Mouse (Mus musculus): Measurements from ENCODE around the gene Coro2b.

Gene Coro2b

DNA sequence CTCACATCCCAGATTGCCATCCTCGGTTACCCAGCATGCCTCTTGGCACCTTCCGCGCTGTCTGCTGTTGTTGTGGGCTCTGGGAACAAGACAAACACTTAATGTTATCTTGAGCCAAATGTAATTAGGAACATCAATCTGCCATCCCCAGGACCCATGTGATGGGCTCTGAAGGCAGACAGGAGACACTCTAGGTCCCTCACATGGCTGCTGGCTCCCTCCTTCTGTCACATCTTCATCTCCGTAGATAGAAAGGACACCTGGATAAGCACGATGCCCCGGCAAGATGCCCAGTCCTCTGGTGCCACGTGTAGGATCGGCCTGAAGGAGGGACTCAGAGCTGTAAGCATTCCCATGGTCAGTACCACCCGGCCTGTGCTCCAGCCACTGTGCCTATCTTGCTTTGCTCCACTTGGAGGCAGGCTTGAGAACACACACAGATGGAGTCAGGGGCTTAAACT is 2.4 kb upstream of the Coro2b start:
- DNase-seq: no peak

DNA sequence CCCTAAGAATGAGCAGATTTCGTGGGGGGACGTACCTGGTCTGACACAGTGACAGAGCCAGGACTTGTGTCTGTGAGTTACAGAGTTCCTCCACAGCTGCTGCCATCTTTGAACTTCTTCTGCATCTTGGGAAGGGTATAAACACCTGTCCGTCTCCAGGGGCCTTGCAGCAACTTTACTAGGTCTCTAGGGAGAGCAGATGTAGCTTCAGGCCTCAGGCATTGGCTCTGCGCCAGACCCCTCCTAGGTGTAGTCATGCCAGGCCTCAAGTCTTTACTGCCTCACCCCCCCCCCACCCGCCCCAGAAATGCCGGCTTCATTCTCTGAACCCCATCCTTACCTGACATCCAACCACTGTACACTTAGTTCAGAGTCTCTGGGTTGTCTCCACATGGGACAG is 1.1 kb upstream of the Coro2b start:
- no peak for DNase-seq

DNA sequence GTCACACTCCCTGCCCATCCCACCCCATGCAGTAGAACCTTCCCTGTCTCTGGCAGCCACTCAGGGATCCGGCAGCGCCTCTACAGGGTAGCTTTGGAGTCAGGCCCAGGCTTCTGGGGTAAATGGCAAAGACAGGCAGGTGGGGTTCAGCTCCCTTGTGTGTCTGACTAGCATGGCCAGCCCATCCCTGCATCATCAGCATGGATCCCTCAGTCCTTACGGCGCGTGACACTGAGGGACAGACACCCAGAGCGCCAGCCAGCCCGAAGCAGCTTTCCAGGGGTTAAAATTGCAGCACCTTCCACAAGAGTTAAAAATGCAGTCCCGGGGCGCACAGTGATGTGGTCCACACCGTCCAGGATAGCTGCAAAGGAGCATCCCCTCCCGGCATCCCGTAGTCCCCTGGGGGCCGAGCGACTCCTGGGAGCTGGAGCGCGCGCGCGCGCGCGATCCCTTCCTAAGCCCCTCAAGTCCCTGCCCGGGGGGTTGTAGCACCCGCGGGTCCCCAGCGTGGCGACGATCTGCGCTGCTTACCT is 657 bp downstream of the Coro2b start:
- no peak for DNase-seq

DNA sequence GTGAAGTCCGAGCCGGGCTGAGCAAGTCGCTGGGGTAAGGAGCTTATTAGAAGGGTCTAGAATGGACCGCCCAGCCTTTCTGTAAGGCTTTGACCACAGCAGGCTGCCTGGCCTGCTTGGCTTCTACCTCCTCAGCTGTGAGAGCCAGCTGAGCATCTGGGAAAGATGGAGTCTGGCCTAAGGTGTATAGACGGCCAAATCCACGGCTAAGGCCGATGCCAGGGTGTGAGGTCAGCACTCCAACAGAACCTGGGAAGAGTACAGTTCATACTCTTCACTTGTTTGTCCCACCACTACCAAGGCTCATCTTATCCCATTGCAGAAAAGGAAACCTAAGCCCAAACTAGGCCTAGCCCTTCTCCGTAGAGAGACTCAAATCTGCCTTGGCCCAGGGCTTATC is 1.3 kb downstream of the Coro2b start:
- no peak for DNase-seq

DNA sequence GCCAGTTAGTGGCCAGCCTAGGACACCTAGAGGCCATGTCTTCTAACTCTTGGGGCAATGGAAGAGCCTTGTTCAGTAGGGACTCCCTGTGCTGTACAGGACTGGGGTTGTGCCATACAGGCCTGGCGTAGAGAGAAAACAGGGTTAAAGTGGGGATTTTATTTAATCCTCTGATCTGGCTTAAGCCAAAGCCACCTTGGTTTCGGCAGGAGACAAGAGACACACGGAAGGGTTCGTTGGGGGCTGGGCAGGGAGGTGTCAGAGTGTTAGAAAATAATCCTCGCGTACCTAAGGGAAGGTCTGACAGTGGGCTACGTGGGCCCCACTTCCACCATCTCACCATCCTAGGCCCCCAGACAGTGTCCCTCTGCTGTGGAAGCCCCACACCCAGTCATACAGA is 2.2 kb downstream of the Coro2b start:
- DNase-seq: no peak

DNA sequence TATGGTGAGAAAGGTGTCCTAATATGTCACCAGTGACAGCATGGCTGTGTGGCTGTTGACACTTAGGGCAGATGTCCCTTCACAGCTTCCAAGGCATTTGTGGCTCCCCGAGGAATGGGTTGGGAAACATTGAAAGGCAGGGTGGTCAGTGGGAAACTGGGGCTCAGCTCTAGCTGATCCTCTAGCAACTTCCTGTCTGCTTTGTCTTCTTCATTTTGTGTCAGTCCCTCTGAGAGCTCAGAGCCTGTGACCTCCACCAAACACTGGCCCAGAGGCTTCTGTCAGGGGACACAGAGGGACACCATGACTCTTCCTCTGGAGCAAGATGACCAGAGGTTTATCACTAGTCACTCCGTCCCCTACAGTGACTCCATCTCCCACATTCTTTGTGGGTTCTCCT is 2.7 kb downstream of the Coro2b start:
- DNase-seq: no peak

DNA sequence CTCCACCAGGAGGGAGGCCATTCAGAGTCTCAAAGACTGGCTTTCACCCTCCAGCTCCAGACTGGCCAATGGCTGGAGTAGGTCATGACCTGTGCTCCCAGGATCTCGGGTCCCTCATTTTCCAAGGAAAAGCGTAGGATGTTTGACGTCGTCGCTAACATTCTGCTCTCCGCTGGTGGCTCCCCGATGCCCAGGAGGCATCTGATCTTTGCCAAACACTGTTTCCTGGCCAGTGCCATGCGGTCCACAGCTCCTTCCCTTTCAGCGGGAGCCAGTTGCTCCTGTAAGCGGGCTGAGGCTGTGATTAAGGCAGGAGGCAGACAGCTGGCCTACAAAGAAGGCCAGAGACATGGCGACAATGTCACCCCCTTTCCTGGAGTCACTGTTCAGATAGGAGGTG is 4.0 kb downstream of the Coro2b start:
- no peak for DNase-seq

DNA sequence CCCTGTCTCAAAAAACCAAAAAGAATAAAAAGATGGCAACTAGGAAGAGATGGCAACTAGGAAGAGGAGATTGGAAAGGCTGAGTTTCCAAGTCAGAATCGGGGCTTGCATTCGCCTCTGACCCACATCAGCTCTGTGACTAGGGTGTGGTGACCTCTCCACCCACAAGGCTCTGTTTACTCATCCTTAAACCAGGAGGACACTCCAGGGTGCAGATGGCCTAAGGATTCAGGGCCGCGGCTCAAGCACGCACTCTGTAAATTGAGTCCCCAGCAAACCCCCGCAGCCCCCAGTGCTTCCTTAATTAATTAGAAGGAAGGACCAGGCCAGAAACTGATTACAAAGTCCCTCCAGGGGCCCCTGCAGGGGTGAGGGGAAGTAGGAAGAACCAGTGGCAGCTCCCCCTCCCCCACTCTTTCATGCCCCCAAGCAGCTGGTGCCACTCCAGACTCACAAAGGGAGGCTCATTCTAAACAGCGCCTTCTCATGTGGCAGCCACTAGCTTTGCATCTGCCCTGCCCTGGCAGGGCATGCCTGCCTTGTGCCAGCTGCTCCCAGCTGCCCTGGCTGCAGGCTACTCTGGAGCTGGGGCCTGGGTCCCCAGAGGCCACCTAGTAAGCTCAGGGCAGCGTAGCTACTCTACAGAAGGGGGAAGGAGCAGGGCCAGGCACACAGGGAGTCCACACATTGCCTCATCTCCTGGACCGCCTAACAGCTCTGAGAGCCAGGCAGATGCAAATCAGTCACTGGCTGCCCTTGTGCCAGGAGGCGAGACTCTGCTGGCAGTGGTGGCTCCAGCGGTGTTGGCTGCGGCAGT is 5.2 kb downstream of the Coro2b start:
- DNase-seq: no peak

DNA sequence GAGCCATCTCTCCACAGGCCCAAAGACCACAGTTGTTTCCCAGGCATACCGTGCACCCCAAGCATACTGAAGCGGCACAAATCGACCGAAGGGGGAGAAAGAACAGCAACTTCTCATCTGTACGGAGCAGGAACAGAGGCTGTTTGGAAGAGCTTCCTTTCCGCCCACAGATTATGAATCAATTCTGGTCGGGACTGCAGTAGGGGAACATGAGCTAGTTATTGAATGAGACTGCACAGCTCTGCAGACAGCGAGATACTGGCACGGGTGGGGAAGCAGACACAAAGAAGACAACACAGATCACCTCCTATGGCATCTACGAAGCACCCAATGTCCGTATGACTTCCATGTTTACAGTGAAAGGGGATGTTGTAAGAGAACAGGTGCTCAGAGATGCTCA is 8.3 kb downstream of the Coro2b start:
- no peak for DNase-seq

DNA sequence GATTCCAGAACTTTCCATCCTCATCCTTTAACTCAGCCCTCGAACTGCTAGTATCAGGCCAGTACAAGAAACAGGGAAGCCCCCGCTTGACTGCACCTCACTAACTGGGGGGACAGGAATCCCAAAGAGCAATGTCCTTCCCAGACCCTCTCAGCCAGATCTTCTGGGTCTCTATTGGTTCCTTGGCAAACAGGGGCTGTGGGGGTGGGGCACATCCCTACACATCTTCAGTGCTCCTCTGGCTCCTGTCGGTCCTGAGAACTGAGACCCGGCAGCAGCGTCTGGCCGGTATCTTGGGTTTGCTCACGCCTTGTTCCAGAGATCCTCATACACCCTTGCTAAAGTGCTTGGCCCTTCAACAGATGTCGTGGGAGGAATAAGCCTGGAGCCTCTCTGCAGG is 10.0 kb downstream of the Coro2b start:
- DNase-seq: no peak

DNA sequence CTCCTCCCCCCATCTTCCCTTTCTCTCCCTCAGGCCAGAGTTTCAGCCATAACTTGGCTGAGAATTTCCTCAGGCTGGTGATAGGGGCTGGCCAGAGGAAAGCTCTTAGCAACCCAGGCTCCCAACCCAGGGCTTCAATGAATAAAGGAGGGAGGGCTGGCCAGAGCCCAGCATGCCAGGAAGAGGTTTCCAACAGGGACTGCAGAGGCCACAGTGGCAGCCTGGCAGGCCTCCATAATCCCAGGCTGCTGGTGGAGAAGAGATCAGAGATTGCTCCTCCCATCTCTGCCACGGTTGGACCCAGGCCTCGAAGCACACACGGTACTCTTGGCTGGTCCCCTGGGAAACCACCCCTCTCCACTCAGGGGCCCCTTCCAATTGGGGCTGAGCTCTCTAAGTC is 10.4 kb downstream of the Coro2b start:
- DNase-seq: no peak

DNA sequence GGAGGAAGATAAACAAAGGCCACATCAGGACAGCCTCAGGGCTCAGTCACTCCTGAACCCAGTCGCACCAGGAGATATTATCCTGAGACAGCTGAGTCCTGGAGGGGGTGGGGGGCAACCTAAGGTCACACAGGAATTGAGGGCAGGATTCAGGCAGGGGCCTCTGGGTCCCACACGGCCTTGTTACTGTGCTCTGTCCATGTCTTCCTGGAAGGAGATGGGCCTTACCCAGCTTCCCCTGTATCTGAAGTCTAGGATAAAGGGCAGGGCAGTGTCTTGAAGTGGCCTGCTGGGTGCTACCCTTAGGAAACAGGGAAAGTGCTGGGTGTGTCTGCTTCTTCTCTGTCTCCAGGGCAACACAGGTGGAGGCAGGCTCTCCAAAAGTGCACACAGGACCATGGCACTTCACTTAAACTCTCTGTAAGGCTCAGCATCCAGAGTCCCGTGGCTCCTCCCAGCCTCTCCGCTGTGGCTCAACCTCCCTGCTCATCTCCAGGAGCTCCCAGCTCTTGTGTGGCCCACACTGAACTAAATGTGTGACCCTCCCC is 12.0 kb downstream of the Coro2b start:
- no peak for DNase-seq

DNA sequence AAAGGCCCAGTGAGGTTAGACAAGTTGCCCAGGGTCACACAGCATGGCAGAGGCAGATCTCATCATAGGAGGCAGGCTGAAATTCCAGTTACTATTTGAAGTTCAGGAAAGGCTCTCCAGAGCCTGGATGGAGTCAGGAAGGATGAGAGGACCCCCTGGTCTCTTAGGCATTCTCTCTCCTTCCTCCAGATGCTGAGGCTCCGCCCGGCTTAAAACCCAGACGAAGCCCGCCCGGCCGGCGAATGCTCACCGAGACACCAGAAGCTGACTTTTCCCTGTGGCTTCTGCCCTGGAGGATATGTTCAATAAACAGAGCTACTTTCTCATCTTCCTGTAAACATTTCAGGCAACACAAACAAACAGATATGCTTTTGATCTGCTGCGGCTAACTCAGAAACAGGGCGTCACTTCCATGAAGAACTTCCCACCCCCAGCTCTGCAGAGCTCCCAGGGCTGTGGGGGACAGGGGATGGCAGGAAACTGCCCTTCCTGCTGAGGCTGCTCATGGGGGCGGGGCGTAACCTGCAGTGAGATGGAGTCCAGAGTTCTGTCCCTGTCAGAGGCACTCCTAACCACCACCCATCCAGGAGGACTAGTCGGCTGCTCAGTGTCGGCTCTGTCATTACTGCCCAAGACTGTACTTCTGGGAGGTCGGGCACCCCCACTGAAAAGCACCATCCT is 13.9 kb downstream of the Coro2b start:
- DNase-seq: no peak

DNA sequence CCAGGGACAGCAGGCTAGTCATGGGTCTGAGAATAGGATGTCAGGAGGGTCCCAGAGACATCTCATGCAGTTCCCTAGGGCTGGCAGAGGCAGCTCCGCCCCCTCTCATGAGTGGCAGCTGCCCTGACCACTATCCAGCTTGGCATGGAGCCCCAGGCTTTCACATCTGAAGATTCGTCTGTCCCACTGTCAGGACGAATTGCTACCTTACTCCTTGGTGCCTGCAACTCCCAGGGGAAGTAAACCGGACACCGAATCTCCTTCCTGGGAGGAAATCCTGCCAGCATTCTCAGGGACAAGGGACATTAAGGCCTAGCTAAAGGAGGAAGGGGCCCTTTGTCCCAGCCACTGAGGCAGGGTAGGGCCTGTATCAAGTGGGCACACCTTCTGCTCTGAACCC is 14.6 kb downstream of the Coro2b start:
- DNase-seq: no peak

DNA sequence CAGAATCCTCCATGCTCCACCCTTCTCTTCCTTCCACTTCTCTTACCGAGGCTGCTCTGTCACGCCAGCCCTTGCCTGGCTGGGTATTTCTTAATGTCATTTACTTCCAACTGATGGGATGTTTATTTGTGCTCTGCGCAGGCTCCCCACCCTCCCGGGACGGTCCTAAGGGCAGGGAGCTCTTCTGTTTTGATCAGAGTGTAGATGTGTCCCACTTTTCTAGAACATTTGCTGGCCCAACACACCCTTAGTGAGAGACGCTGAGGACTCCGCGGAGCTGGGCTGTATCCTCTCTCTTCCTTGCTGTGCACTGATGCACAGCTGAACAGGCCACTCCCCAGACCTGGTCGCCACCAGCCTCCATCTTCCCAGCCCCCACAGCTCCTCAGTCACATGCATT is 15.3 kb downstream of the Coro2b start:
- DNase-seq: no peak

DNA sequence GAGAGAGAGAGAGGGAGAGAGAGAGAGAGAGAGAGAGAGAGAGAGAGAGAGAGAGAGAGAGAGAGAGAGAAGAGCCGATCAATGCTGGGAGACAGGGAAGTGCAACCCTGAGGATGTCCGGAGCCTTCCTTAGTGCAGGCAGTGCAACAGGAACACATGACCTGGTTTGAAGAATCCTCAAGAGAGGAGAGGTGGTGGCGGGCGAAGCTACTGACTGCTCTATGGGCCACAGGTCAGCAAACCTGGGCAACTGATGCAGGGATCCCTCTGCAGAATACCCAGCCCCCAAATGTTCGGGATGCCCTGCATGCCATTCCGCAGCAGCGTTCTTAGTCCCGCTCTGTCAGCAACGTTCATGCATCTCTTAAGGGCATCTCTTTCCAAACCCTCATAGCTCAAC is 15.9 kb downstream of the Coro2b start:
- no peak for DNase-seq

DNA sequence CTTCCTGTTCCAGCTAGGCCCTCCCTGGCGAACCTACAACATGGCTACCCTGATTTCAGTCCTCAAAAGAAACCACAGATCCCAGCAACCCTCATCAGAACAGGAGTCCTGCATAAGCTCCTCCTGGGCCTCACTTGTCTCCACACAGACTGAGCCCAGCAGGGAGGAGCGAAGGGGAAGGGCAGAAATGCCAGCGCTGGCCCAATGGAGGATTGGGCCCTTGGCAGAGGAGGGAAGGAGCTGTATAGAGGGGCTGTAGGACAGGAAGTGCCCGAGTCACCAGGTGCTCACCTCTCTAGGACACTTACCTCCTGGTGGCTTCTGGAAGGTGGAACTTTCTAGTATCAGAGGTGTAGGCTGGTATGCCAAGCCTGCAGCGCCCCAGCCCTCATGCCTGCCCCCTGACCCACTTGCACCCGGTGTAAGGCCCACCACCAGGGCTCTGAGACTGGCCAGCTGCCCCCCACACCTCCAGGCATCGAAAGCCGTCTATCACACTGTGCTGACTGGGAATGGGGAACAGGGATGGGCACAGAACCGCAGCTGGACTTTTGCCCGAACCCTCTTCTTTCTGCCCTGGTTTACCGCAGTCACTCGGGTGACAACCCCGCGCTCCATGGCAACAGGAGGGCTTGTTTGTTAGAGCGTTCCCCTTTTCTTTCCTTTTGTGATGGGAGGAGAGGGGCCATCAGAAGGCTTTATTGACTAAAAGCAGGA is 16.9 kb downstream of the Coro2b start:
- no peak for DNase-seq

DNA sequence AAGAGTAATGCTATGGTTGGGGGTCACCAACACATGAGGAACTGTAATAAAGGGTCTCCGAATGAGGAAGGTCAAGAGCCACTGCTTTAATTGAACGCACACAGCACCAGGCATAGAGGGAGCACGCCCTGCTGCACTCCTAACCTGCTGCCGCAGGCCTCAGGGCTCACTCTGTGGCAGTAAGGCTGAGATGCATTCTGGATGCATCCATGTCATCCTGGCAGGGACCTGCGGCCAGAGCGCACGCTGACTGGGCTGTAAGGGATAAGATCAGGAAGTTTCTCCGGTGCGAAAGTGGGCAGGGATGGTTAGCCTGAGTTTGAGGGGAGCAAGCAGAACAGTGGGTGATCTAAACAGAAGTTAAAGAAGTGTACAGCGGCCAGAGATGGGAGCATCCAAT is 17.5 kb downstream of the Coro2b start:
- no peak for DNase-seq

DNA sequence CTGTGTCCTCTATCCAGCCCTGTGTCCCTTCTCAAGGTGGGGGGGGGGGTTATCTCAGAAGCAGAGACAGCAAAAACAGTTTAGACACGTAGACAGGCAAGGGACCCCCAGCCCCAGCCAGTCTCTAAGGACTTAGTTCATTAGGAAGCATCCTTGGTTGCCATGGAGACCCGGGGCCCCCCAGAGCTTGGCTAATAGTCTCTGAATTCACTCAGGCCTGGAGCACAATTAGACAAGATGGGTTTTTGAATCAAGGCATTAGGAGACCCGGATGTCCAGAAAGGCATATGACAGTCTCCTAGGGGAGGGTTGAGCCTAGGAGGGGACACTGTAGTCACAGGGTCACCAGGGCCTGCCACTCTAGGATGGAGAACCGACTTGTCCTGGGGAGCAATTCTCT is 18.3 kb downstream of the Coro2b start:
- DNase-seq: no peak

DNA sequence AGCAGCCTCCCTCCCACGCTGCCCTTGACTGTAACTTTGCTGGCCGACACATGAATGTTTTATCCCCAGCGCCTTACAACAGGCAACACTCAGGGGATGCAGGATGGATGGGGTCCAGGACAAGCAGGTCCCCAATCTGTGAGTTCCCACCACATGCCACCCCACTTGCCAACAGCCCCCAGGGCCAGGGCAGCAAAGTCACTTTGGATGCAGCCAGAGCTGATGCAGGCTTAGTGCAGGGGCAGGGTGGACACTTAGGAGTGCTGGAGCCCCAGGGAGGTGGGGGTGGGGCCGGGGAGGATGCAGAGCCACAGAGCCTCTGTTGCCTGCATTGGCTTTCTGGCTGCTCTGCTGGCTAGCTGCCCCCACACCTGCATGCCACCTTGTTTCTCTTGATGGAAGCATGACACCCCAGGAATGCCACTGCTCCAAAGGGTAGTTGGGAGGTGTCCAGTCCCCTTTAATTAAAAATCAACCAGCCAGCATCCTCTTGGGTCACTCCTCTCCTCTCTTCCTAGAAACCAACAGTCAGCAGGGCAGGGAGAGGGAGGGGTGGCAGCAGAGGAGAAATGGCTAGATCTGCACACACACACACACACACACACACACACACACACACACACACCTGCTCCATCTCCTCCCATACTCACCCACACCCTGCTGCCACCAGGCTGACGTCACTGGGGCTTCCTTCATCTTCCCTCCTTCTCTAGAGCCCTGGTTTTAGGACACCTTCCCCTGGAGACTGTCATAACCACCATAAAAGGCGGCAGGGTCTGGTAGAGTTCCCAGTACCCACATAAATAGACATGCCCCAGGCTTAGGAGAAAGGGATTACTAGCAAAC is 19.5 kb downstream of the Coro2b start:
- DNase-seq: no peak

DNA sequence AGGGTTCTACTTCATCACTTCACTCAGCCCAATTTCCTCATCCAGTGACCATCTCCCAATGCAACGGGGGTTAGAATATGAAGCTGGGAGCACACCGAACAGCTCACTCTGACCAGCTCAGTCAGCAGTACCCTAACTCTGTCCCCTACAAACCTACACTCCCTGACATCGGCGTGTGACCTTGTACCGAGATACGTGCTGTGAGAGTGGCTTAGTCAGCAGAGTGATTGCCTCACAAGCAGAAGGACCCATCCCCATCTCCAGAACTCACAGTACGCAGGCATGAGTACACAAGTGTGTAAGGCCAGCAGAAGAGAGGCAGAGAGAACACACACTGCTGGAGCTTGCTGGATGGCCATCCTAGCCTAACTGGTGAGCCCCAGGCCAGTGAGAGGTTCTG is 21.7 kb downstream of the Coro2b start:
- no peak for DNase-seq

DNA sequence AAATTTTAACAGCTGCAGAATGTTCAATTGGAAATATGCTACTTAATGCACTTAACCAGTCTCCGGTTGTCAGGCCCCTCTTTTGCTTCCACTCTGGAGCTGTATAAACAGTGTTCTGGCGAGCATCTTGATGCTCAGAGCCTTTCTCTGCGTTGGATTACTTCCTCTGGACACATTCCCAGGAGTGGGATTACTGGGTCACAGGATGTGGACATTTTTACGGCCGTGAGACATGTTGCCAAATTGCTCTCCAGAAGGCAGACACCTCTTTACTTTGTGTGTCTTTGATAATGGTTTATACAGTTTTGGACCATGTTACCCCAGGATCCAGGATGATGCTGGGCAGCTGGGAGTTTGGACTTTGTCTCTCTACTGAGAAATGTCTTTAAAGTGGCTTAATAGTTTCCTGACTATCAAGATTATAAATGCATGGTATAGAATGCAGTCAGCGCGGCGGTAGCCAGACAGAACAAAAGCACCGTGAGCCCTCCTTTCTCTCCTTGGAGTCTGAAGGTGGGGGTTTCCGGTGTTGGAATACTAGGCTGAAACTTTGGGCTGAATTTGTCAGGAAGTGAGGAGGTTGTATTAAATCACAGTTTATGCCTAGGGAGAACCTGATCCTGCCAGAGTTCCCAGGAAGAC is 23.2 kb downstream of the Coro2b start:
- DNase-seq: no peak
